Mouse (Mus musculus): ENCODE data around the gene Polr2b. TPM values are rescaled to one million over a fixed set of nuclear protein-coding genes. Genes with fewer than 3 reads are reported as not detected.
A peak's percentile ranks its signal among the peaks of the same experiment; 100 is the strongest.

Gene Polr2b
- polyA plus RNA-seq, 1 experiment from 2014 or later = 46.1 TPM

DNA sequence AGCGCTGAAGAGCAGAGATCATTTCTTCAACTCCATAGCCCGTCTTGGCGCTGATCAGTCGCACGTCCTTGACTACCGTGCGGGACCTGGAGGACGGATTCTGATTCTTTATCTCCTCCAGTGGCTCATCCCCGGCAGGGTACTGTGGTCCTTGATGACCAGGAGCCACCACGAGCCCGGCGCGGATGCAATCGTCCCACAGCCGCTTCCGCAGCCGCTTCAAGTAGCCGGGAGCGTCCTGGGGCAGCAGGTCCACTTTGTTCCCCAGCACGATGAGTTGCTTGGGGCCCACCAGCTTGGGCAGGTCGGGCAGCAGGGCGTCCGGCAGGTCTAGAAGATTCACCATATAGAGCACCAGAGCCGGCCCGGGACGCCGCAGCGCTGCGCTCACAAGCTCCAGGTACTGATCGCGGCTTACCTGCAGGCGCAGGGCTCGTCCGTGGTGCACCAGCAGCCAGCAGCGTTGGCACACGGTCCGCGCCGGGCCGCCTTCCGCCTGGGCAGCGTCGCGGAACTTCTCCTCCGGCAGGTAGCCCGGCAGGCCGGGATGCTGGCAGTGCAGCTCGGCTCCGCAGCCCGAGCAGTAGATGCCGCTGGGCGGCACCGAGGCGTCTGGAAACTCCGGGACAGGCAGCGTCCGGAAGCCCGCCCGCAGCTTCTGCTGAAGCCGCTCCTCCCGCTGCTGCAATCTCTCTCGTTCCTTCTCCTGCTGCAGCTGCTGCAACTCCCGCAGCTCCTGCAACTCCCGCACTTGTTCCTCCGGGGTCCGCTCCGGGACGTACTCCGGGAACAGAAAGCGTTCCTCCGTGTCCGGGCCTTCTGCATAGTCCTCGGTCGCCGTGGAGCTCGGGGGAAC is 668 bp upstream of the Polr2b start:
- Histone ChIP-seq H3K27me3 (ENCODE audit: insufficient read depth, low read length) (no peaks in the 10 kb centered on the region), H3K4me3 (replicated peaks; ENCODE audit: low read depth, low read length) (peak overlapping the region; percentile 80), H3K27ac (no peak overlapping the region), H3K9ac (ENCODE audit: low read depth, low read length) (peak overlapping the region; percentile 78), H3K9me3 (replicated peaks; ENCODE audit: low read length) (no peaks in the 10 kb centered on the region), H3K4me2 (ENCODE audit: low read length) (peak overlapping the region; percentile 100), H3K36me3 (ENCODE audit: insufficient read depth, low read length) (peaks cover 15% of the 10 kb centered on the region), H3K4me1 (replicated peaks; ENCODE audit: insufficient read depth, low read length) (peaks cover 11% of the 10 kb centered on the region; the same call in 1 of the 2 replicates)
- DNase-seq (ENCODE audit: low spot score) (peak; percentile 39), ATAC-seq (replicated peaks; ENCODE audit: low FRiP score, low read depth) (peak; percentile 1)
- no peak for TF ChIP-seq CTCF (IDR thresholded peaks at IDR 0.05; ENCODE audit: low read depth)
- WGBS = under 1% methylated on average over 76 of the region's 76 CpGs

DNA sequence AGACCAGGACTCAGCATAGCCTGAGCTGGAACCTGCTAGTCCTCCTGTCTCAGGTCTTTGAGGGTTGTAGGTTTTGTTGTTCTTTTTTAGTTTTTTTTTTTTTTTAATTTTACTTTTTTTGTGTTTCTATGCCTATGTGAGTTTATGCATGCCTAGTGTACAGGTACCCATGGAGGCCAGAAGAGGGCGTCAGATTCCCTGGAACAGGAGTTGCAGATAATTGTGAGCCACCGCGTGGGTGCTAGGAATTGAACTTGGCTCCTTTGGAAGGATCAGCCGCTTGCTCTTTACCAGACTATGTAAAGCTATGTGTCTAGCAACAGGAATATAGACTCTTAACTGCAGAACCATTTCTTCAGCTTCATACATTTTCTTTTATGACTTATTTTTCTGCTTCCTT is 4.3 kb downstream of the Polr2b start:
- ATAC-seq (replicated peaks; ENCODE audit: low FRiP score, low read depth) (no peak), DNase-seq (ENCODE audit: low spot score) (no peak)
- WGBS = 95% methylated on average over 4 of the region's 4 CpGs
- no peaks in the 10 kb centered on the region for H3K9me3 ChIP-seq (replicated peaks; ENCODE audit: low read length)
- H3K36me3 ChIP-seq (ENCODE audit: insufficient read depth, low read length) = 0 out of 2 replicates have a peak, but pooled peaks cover 16% of the 10 kb centered on the region
- H3K27ac ChIP-seq = no peak overlapping the region
- H3K4me1 ChIP-seq (replicated peaks; ENCODE audit: insufficient read depth, low read length) = peaks cover 5% of the 10 kb centered on the region; the same call in 1 of the 2 replicates
- no peaks in the 10 kb centered on the region for H3K27me3 ChIP-seq (ENCODE audit: insufficient read depth, low read length)
- TF ChIP-seq CTCF (IDR thresholded peaks at IDR 0.05; ENCODE audit: low read depth) = no peak; the same call in 1 of the 2 replicates
- no peak overlapping the region for H3K4me3 ChIP-seq (replicated peaks; ENCODE audit: low read depth, low read length)
- no peak overlapping the region for H3K9ac ChIP-seq (ENCODE audit: low read depth, low read length)
- no peak overlapping the region for H3K4me2 ChIP-seq (ENCODE audit: low read length)

DNA sequence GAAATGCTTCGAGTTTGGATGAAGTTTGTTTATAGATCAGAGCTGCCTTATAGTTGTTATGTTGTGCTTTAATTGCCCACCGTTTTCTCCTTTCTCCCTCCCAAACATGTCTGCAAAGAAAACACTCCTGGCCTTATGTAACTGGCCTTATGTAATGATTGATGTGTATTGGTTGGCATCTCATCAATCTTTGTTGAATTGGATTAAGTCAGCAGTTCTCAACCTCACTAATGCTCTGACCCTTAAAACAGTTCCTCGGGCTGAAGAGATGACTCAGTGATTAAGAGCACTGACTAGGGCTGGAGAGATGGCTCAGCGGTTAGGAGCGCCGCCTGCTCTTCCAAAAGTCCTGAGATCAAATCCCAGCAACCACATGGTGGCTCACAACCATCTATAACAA is 5.0 kb downstream of the Polr2b start:
- H3K36me3 ChIP-seq (ENCODE audit: insufficient read depth, low read length) = peaks cover 22% of the 10 kb centered on the region; the same call in 1 of the 2 replicates
- DNase-seq (ENCODE audit: low spot score) = no peak
- H3K27me3 ChIP-seq (ENCODE audit: insufficient read depth, low read length) = no peaks in the 10 kb centered on the region
- TF ChIP-seq CTCF (IDR thresholded peaks at IDR 0.05; ENCODE audit: low read depth) = no peak
- H3K27ac ChIP-seq = no peak overlapping the region
- H3K4me1 ChIP-seq (replicated peaks; ENCODE audit: insufficient read depth, low read length) = peaks cover 5% of the 10 kb centered on the region; the same call in 1 of the 2 replicates
- H3K9me3 ChIP-seq (replicated peaks; ENCODE audit: low read length) = no peaks in the 10 kb centered on the region
- no peak overlapping the region for H3K4me2 ChIP-seq (ENCODE audit: low read length)
- 91% methylated on average over 6 of the region's 6 CpGs for whole genome bisulfite sequencing
- no peak overlapping the region for H3K4me3 ChIP-seq (replicated peaks; ENCODE audit: low read depth, low read length)
- H3K9ac ChIP-seq (ENCODE audit: low read depth, low read length) = no peak overlapping the region
- ATAC-seq (replicated peaks; ENCODE audit: low FRiP score, low read depth) = no peak

DNA sequence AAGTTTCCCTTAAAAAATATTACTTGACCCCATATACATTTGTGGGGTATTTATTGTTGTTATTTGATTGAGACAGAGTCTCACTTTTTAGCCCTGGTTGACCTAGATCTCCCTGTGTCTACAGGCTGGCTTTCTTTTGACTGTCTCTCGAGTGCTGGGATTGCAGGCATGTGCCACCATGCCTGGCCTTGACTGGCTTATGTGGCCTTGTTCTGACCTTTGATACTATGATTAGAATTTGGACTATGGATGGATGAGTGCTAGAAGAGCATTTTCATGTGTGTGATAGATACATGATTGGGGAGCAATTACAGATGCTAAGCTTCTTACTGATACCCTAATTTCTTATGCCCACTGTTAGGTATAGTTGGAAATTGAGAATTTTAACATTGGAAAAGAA is 15.0 kb downstream of the Polr2b start:
- no peaks in the 10 kb centered on the region for H3K27me3 ChIP-seq (ENCODE audit: insufficient read depth, low read length)
- H3K4me1 ChIP-seq (replicated peaks; ENCODE audit: insufficient read depth, low read length) = no peaks in the 10 kb centered on the region
- no peak for DNase-seq (ENCODE audit: low spot score)
- H3K4me3 ChIP-seq (replicated peaks; ENCODE audit: low read depth, low read length) = no peak overlapping the region
- no peak overlapping the region for H3K9ac ChIP-seq (ENCODE audit: low read depth, low read length)
- TF ChIP-seq CTCF (IDR thresholded peaks at IDR 0.05; ENCODE audit: low read depth) = no peak
- peaks cover 64% of the 10 kb centered on the region for H3K36me3 ChIP-seq (ENCODE audit: insufficient read depth, low read length)
- no peak overlapping the region for H3K4me2 ChIP-seq (ENCODE audit: low read length)
- H3K9me3 ChIP-seq (replicated peaks; ENCODE audit: low read length) = no peaks in the 10 kb centered on the region
- 84% methylated on average over 1 of the region's 1 CpGs for WGBS
- H3K27ac ChIP-seq = no peak overlapping the region
- ATAC-seq (replicated peaks; ENCODE audit: low FRiP score, low read depth) = no peak

DNA sequence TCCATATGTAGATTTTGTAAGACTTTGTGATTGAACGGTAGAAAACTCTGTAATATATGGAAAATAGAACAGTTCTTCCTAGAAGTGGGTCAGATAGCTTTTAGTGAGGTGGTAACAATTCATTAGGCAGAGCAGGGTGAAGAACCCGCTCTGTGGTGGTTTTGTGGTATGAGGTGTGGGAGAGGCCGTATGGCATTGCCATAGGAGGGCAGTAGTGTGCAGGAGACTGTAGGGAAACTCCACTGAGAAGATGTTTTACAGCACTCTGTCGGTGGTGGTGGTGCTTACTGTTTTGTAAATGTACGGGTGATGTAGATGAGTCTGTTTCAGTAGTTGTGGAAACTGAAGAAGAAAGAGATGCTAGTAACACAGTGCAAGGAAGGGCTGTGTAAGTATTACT is 20.2 kb downstream of the Polr2b start:
- H3K27me3 ChIP-seq (ENCODE audit: insufficient read depth, low read length) = no peaks in the 10 kb centered on the region
- no peak overlapping the region for H3K4me2 ChIP-seq (ENCODE audit: low read length)
- no peak for DNase-seq (ENCODE audit: low spot score)
- H3K4me3 ChIP-seq (replicated peaks; ENCODE audit: low read depth, low read length) = no peak overlapping the region
- WGBS = 76% methylated on average over 5 of the region's 5 CpGs
- H3K9ac ChIP-seq (ENCODE audit: low read depth, low read length) = no peak overlapping the region
- no peaks in the 10 kb centered on the region for H3K9me3 ChIP-seq (replicated peaks; ENCODE audit: low read length)
- TF ChIP-seq CTCF (IDR thresholded peaks at IDR 0.05; ENCODE audit: low read depth) = peak; percentile 39; the same call in 1 of the 2 replicates
- H3K36me3 ChIP-seq (ENCODE audit: insufficient read depth, low read length) = peaks cover 60% of the 10 kb centered on the region
- no peak for ATAC-seq (replicated peaks; ENCODE audit: low FRiP score, low read depth)
- H3K27ac ChIP-seq = no peak overlapping the region
- no peaks in the 10 kb centered on the region for H3K4me1 ChIP-seq (replicated peaks; ENCODE audit: insufficient read depth, low read length)

DNA sequence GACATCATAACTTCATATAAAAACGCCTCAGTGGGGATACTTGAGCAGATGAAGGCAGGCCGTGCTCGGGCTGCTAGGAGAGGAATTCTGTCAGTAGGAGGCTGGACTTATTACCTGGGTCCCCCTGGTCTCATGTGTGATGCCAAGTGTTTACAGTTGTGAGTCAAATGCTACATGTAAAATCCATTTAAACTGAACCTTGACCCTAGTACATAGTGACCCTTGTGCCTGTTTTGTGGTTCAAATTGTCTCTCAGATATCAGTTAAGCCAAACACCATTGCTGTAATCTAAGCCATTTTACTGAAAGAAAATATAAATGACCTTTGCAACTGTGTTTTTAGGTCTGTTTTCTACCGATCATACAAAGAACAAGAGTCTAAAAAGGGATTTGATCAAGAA is 30.1 kb downstream of the Polr2b start:
- H3K27me3 ChIP-seq (ENCODE audit: insufficient read depth, low read length) = no peaks in the 10 kb centered on the region
- no peaks in the 10 kb centered on the region for H3K4me1 ChIP-seq (replicated peaks; ENCODE audit: insufficient read depth, low read length)
- no peak for TF ChIP-seq CTCF (IDR thresholded peaks at IDR 0.05; ENCODE audit: low read depth)
- no peak overlapping the region for H3K9ac ChIP-seq (ENCODE audit: low read depth, low read length)
- peaks cover 65% of the 10 kb centered on the region for H3K36me3 ChIP-seq (ENCODE audit: insufficient read depth, low read length)
- H3K27ac ChIP-seq = no peak overlapping the region
- H3K4me3 ChIP-seq (replicated peaks; ENCODE audit: low read depth, low read length) = no peak overlapping the region
- no peak overlapping the region for H3K4me2 ChIP-seq (ENCODE audit: low read length)
- ATAC-seq (replicated peaks; ENCODE audit: low FRiP score, low read depth) (no peak), DNase-seq (ENCODE audit: low spot score) (no peak)
- 78% methylated on average over 4 of the region's 4 CpGs for WGBS
- no peaks in the 10 kb centered on the region for H3K9me3 ChIP-seq (replicated peaks; ENCODE audit: low read length)
